8 mouse cellular contexts compared by ENCODE assay signal in genomic region chr10:50881476-50882069, GRCm38 (mm10). TPM values are rescaled to one million over a fixed set of nuclear protein-coding genes. Genes with fewer than 3 reads are reported as not detected.
DNase-seq lines count a peak whose midpoint lies in the region; ATAC-seq and TF ChIP-seq lines count a peak whose summit lies in the region.
"Had no signal": no experiment of that assay in that cellular context is flagged by ENCODE, and none has a peak within 500 bp of the region (broad histone marks: within the 10 kb centered on the region; RNA-seq: fewer than 3 reads in every experiment).

No protein-coding gene starts in this region.

- H3K4me1 ChIP-seq in intestine, postnatal 0 days (replicated peaks; ENCODE audit: control insufficient read depth, insufficient read depth, low read length): no peaks in the 10 kb centered on the region
- H3K4me1 ChIP-seq in intestine, embryonic 16.5 days (ENCODE audit: control insufficient read depth, insufficient read depth, low read length): no peaks in the 10 kb centered on the region
- no peaks in the 10 kb centered on the region for H3K4me1 ChIP-seq in kidney, postnatal 0 days (replicated peaks; ENCODE audit: insufficient read depth, low read length)

- DNase-seq in B cell, adult 2 months: peak; percentile 28 to 36
- DNase-seq in MEL-GATA-1-ER (ENCODE audit: extremely low read depth, low read depth): peak; percentile 4
- DNase-seq in kidney, postnatal 0 days (ENCODE audit: low spot score): peak; percentile 35
- DNase-seq in gastrocnemius, adult 18-20 months (ENCODE audit: low spot score): no peak
- DNase-seq in spleen, adult 18-20 months: no peak

- no peak for ATAC-seq in intestine, postnatal 0 days
- no peak for ATAC-seq in intestine, embryonic 16.5 days
- ATAC-seq in kidney, postnatal 0 days (replicated peaks; ENCODE audit: low FRiP score, low read depth): peak; percentile 43; the same call in 1 of the 2 replicates

- no peaks in the 10 kb centered on the region for H3K27me3 ChIP-seq in intestine, postnatal 0 days (replicated peaks; ENCODE audit: control insufficient read depth, insufficient read depth, low read length)
- H3K27me3 ChIP-seq in intestine, embryonic 16.5 days (replicated peaks; ENCODE audit: control insufficient read depth, insufficient read depth, low read length): no peaks in the 10 kb centered on the region
- H3K27me3 ChIP-seq in kidney, postnatal 0 days (ENCODE audit: insufficient read depth, low read length): no peaks in the 10 kb centered on the region

- 38% methylated on average over 2 of the region's 2 CpGs for WGBS in intestine, postnatal 0 days
- 29% methylated on average over 2 of the region's 2 CpGs for WGBS in intestine, embryonic 16.5 days
- 24% methylated on average over 2 of the region's 2 CpGs for WGBS in kidney, postnatal 0 days

- peak; percentile 71 for TF ChIP-seq CTCF in intestine, postnatal 0 days (IDR thresholded peaks at IDR 0.05; ENCODE audit: low read depth)
- peak; percentile 81 for TF ChIP-seq CTCF in kidney, postnatal 0 days (IDR thresholded peaks at IDR 0.05; ENCODE audit: low read depth)

- no peaks in the 10 kb centered on the region for H3K36me3 ChIP-seq in intestine, postnatal 0 days (ENCODE audit: control insufficient read depth, insufficient read depth)
- no peaks in the 10 kb centered on the region for H3K36me3 ChIP-seq in intestine, embryonic 16.5 days (ENCODE audit: control insufficient read depth, insufficient read depth, low read length)
- no peaks in the 10 kb centered on the region for H3K36me3 ChIP-seq in kidney, postnatal 0 days (ENCODE audit: insufficient read depth, low read length)

- no peaks in the 10 kb centered on the region for H3K9me3 ChIP-seq in intestine, postnatal 0 days (ENCODE audit: control insufficient read depth)
- H3K9me3 ChIP-seq in intestine, embryonic 16.5 days (ENCODE audit: control insufficient read depth, low read length): no peaks in the 10 kb centered on the region
- H3K9me3 ChIP-seq in kidney, postnatal 0 days (replicated peaks; ENCODE audit: low read length): no peaks in the 10 kb centered on the region

- H3K9ac ChIP-seq in intestine, postnatal 0 days (ENCODE audit: low read depth, low read length): no peak overlapping the region
- no peak overlapping the region for H3K9ac ChIP-seq in intestine, embryonic 16.5 days (ENCODE audit: low read depth, low read length)
- H3K9ac ChIP-seq in kidney, postnatal 0 days (ENCODE audit: low read depth, low read length): no peak overlapping the region

- no peak overlapping the region for H3K27ac ChIP-seq in intestine, postnatal 0 days (ENCODE audit: low read depth, low read length)
- no peak overlapping the region for H3K27ac ChIP-seq in intestine, embryonic 16.5 days (ENCODE audit: low read length)
- no peak overlapping the region for H3K27ac ChIP-seq in kidney, postnatal 0 days

- H3K4me3 ChIP-seq in intestine, postnatal 0 days (ENCODE audit: low read depth, low read length): no peak overlapping the region
- H3K4me3 ChIP-seq in intestine, embryonic 16.5 days (ENCODE audit: low read length): no peak overlapping the region
- no peak overlapping the region for H3K4me3 ChIP-seq in kidney, postnatal 0 days (replicated peaks; ENCODE audit: low read depth, low read length)

- H3K4me2 ChIP-seq in intestine, postnatal 0 days (replicated peaks; ENCODE audit: low read depth): no peak overlapping the region
- H3K4me2 ChIP-seq in intestine, embryonic 16.5 days (ENCODE audit: low read depth, low read length): no peak overlapping the region
- H3K4me2 ChIP-seq in kidney, postnatal 0 days (ENCODE audit: low read length): no peak overlapping the region

RNA-seq across cellular contexts. Expression of gene Sim1, which starts 13.0 kb away (rescaled TPM):
- not detected in 2 replicates for polyA plus RNA-seq in intestine, postnatal 0 days (2015; fragmentation: Nextera tagmentation; extraction: Ambion mirVana)
- polyA plus RNA-seq in intestine, embryonic 16.5 days (2015; fragmentation: Nextera tagmentation; extraction: Ambion mirVana): 0.02 TPM in 1 of 2 replicates, not detected in the other
- 9.5 TPM in 2 replicates for polyA plus RNA-seq in kidney, postnatal 0 days (2015; fragmentation: Nextera tagmentation; extraction: Ambion mirVana)
- total RNA-seq in gastrocnemius, adult 18-20 months (2021): under 1 TPM; 0.17 to 0.50 TPM
- total RNA-seq: layer of hippocampus, postnatal 10 days had no signal

Comparison
In these comparisons a context has a peak if more than half of its experiments do, and no peak if none do; other contexts are left out.
1. DNase-seq: peak in B cell, adult 2 months (2 of 2), MEL-GATA-1-ER (single experiment) and kidney, postnatal 0 days (single experiment); none in gastrocnemius, adult 18-20 months (single experiment) and spleen, adult 18-20 months (0 of 2).
2. RNA of gene Sim1, which starts 13.0 kb away (polyA plus RNA-seq): 9.5 TPM in kidney, postnatal 0 days; 0.02 TPM in intestine, embryonic 16.5 days and not detected in intestine, postnatal 0 days; every median in the first group is over 10 times any median in the second.